Mouse (Mus musculus) ES-Bruce4 (cell line): Measurements from ENCODE around the gene Prepl.

Source experiments
- CTCF ChIP-seq: IDR thresholded peaks from one replicate; pipeline ENCODE4 v1.8.1; 2011; ENCODE audit warnings: low read depth, low read length
- EP300 ChIP-seq: IDR thresholded peaks from 2 replicates; pipeline ENCODE4 v1.6.1; 2011; ENCODE audit warnings: low read depth, low read length; ENCODE audit not compliant: insufficient read depth

DNA sequence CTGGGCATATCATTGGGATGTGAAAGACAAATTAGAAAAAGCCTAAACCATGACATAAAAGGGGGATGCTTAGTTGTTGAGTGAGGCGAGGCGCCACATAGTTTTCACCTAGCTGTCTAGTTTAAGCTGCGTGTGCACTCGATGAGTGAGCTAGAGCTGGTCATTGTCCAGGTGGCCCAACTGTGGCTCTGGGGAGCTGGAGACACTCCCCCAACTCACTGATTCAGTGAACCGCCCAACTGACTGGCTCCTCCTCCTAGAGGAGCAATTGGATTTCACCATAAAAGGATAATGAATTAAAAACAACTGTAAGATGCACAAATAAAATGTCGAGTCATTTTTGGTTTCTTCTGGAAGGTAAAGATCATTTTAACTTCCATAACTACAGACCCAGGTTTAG is 1.0 kb downstream of the Prepl start:
- no peak for TF ChIP-seq EP300
- no peak for TF ChIP-seq CTCF
